Mouse (Mus musculus): ENCODE data around the gene Ccnl2.

GRCm38 (mm10) chr4:155779498-155779897, 32.8 kb upstream of the Ccnl2 start:
- TF ChIP-seq CTCF (IDR thresholded peaks at IDR 0.05; ENCODE audit: low read depth) = no peak
- no peak for TF ChIP-seq EP300 (IDR thresholded peaks at IDR 0.05; ENCODE audit: low read depth)
